Mouse (Mus musculus) lung, embryonic 16.5 days (tissue): Measurements from ENCODE around the gene Znrf1. TPM values are rescaled to one million over a fixed set of nuclear protein-coding genes. Genes with fewer than 3 reads are reported as not detected.

Experiments
- ATAC-seq: fragments of 200-750 bp; cut with Nextera tagmentation; 2 replicates; pipeline ENCODE4 v1.8.0; 2017; ENCODE audit warnings: low read depth, mild to moderate bottlenecking, moderate library complexity
- H3K27ac ChIP-seq: fragments of 300-500 bp; sonication (generic); 2 replicates; pipeline ENCODE4 v1.5.1; 2014; ENCODE audit warnings: mild to moderate bottlenecking, control low read depth, low read length
- H3K27me3 ChIP-seq: fragments of 300-500 bp; sonication (generic); 2 replicates; pipeline ENCODE4 v1.6.1; 2014; ENCODE audit warnings: low read depth, low read length, mixed read lengths; ENCODE audit not compliant: control insufficient read depth, insufficient read depth
- H3K36me3 ChIP-seq: fragments of 300-500 bp; sonication (generic); 2 replicates; pipeline ENCODE4 v1.6.1; 2014; ENCODE audit warnings: low read length; ENCODE audit not compliant: control insufficient read depth, insufficient read depth
- H3K4me1 ChIP-seq: fragments of 300-500 bp; sonication (generic); replicated peaks from 2 replicates; pipeline ENCODE4 v1.6.1; 2014; ENCODE audit warnings: low read length, mixed read lengths; ENCODE audit not compliant: control insufficient read depth, insufficient read depth
- H3K4me2 ChIP-seq: fragments of 300-500 bp; sonication (generic); 2 replicates; pipeline ENCODE4 v1.6.1; 2014; ENCODE audit warnings: low read depth, low read length, control low read depth
- H3K4me3 ChIP-seq: fragments of 300-500 bp; sonication (generic); 2 replicates; pipeline ENCODE4 v1.5.1; 2014; ENCODE audit warnings: mild to moderate bottlenecking, low read length, control low read depth
- H3K9ac ChIP-seq: fragments of 300-500 bp; sonication (generic); 2 replicates; pipeline ENCODE4 v1.6.1; 2014; ENCODE audit warnings: low read length, control low read depth
- H3K9me3 ChIP-seq: fragments of 300-500 bp; sonication (generic); 2 replicates; pipeline ENCODE4 v1.6.1; 2016; ENCODE audit warnings: low read length; ENCODE audit not compliant: control insufficient read depth
- WGBS: fragments of 180-500 bp; shearing (Covaris S2); extraction: QIAGEN DNeasy Blood & Tissue Kit; methylation state at CpG from one replicate; pipeline ENCODE4 v1.1.7; 2014; 5-methylcytosine and 5-hydroxymethylcytosine counted together
- polyA plus RNA-seq: library from polyadenylated mRNA; unstranded; fragments of >200 nt; fragmentation: Nextera tagmentation; extraction: Ambion mirVana; gene quantifications from 2 replicates; pipeline ENCODE4 v1.2.1, GENCODE M21; 2015

Znrf1 gene
- polyA plus RNA-seq, 1 experiment from 2014 or later, result 18.3 TPM

GRCm38 (mm10) chr8:111571661-111572060, 35.8 kb downstream of the Znrf1 start:
- no peaks in the 10 kb centered on the region for H3K27me3 ChIP-seq
- no peak overlapping the region for H3K27ac ChIP-seq
- no peaks in the 10 kb centered on the region for H3K9me3 ChIP-seq
- 88% methylated on average over 10 of the region's 10 CpGs for WGBS
- ATAC-seq, result no peak
- H3K9ac ChIP-seq, result no peak overlapping the region
- H3K4me1 ChIP-seq, result peaks cover 5% of the 10 kb centered on the region
- no peak overlapping the region for H3K4me3 ChIP-seq
- H3K4me2 ChIP-seq, result no peak overlapping the region
- no peaks in the 10 kb centered on the region for H3K36me3 ChIP-seq

GRCm38 (mm10) chr8:111572431-111572830, 36.5 kb downstream of the Znrf1 start:
- H3K4me3 ChIP-seq, result no peak overlapping the region
- H3K9me3 ChIP-seq, result no peaks in the 10 kb centered on the region
- WGBS, result 69% methylated on average over 2 of the region's 2 CpGs
- no peak overlapping the region for H3K9ac ChIP-seq
- H3K27me3 ChIP-seq, result no peaks in the 10 kb centered on the region
- ATAC-seq, result no peak
- no peak overlapping the region for H3K27ac ChIP-seq
- H3K36me3 ChIP-seq, result no peaks in the 10 kb centered on the region
- peaks cover 5% of the 10 kb centered on the region for H3K4me1 ChIP-seq
- H3K4me2 ChIP-seq, result no peak overlapping the region

- WGBS, result 40% methylated on average over 8 of the region's 8 CpGs
- H3K4me2 ChIP-seq, result no peak overlapping the region
- no peaks in the 10 kb centered on the region for H3K9me3 ChIP-seq
- H3K27ac ChIP-seq, result no peak overlapping the region
- no peaks in the 10 kb centered on the region for H3K27me3 ChIP-seq
- H3K9ac ChIP-seq, result no peak overlapping the region
- no peak overlapping the region for H3K4me3 ChIP-seq
- ATAC-seq, result no peak
- no peaks in the 10 kb centered on the region for H3K36me3 ChIP-seq
- H3K4me1 ChIP-seq, result peaks cover 2% of the 10 kb centered on the region
These were observed 37.7 kb downstream of the Znrf1 start for GRCm38 (mm10) chr8:111573583-111573982.

- WGBS, result 68% methylated on average over 2 of the region's 2 CpGs
- no peak for ATAC-seq
- H3K9me3 ChIP-seq, result no peaks in the 10 kb centered on the region
- no peak overlapping the region for H3K4me2 ChIP-seq
- no peaks in the 10 kb centered on the region for H3K27me3 ChIP-seq
- H3K4me1 ChIP-seq, result peaks cover 2% of the 10 kb centered on the region
- H3K36me3 ChIP-seq, result no peaks in the 10 kb centered on the region
- H3K27ac ChIP-seq, result no peak overlapping the region
- no peak overlapping the region for H3K9ac ChIP-seq
- no peak overlapping the region for H3K4me3 ChIP-seq
These were observed 38.1 kb downstream of the Znrf1 start for GRCm38 (mm10) chr8:111574016-111574415.

GRCm38 (mm10) chr8:111575492-111575891, 39.6 kb downstream of the Znrf1 start:
- Histone ChIP-seq H3K4me3 (no peak overlapping the region), H3K27ac (no peak overlapping the region), H3K9ac (no peak overlapping the region), H3K36me3 (no peaks in the 10 kb centered on the region), H3K4me2 (no peak overlapping the region), H3K27me3 (no peaks in the 10 kb centered on the region), H3K4me1 (peaks cover 2% of the 10 kb centered on the region), H3K9me3 (no peaks in the 10 kb centered on the region)
- no peak for ATAC-seq
- 91% methylated on average over 4 of the region's 4 CpGs for WGBS

GRCm38 (mm10) chr8:111576501-111576900, 40.6 kb downstream of the Znrf1 start:
- no peak overlapping the region for H3K4me2 ChIP-seq
- H3K4me1 ChIP-seq, result peaks cover 2% of the 10 kb centered on the region
- no peak overlapping the region for H3K9ac ChIP-seq
- ATAC-seq, result no peak
- H3K27ac ChIP-seq, result no peak overlapping the region
- no peaks in the 10 kb centered on the region for H3K36me3 ChIP-seq
- H3K4me3 ChIP-seq, result no peak overlapping the region
- no peaks in the 10 kb centered on the region for H3K27me3 ChIP-seq
- H3K9me3 ChIP-seq, result no peaks in the 10 kb centered on the region

GRCm38 (mm10) chr8:111577880-111578533, 42.1 kb downstream of the Znrf1 start:
- Histone ChIP-seq H3K4me3 (no peak overlapping the region), H3K36me3 (no peaks in the 10 kb centered on the region), H3K4me2 (no peak overlapping the region), H3K27ac (no peak overlapping the region), H3K4me1 (peaks cover 2% of the 10 kb centered on the region), H3K9ac (no peak overlapping the region), H3K9me3 (no peaks in the 10 kb centered on the region), H3K27me3 (no peaks in the 10 kb centered on the region)
- WGBS, result 75% methylated on average over 9 of the region's 9 CpGs
- ATAC-seq, result no peak

GRCm38 (mm10) chr8:111579318-111579717, 43.4 kb downstream of the Znrf1 start:
- Histone ChIP-seq H3K27ac (no peak overlapping the region), H3K4me2 (no peak overlapping the region), H3K27me3 (no peaks in the 10 kb centered on the region), H3K4me1 (peaks cover 2% of the 10 kb centered on the region), H3K4me3 (no peak overlapping the region), H3K9ac (no peak overlapping the region), H3K36me3 (no peaks in the 10 kb centered on the region), H3K9me3 (no peaks in the 10 kb centered on the region)
- ATAC-seq, result no peak
- WGBS, result 97% methylated on average over 1 of the region's 1 CpGs

GRCm38 (mm10) chr8:111580306-111580705, 44.4 kb downstream of the Znrf1 start:
- H3K9me3 ChIP-seq, result no peaks in the 10 kb centered on the region
- no peaks in the 10 kb centered on the region for H3K36me3 ChIP-seq
- no peak overlapping the region for H3K9ac ChIP-seq
- 82% methylated on average over 3 of the region's 3 CpGs for WGBS
- H3K27me3 ChIP-seq, result no peaks in the 10 kb centered on the region
- no peak overlapping the region for H3K4me3 ChIP-seq
- H3K4me1 ChIP-seq, result peaks cover 2% of the 10 kb centered on the region
- H3K27ac ChIP-seq, result no peak overlapping the region
- no peak overlapping the region for H3K4me2 ChIP-seq
- ATAC-seq, result no peak

- no peak overlapping the region for H3K4me2 ChIP-seq
- no peaks in the 10 kb centered on the region for H3K27me3 ChIP-seq
- H3K36me3 ChIP-seq, result no peaks in the 10 kb centered on the region
- ATAC-seq, result no peak
- WGBS, result 64% methylated on average over 3 of the region's 3 CpGs
- H3K4me3 ChIP-seq, result no peak overlapping the region
- no peak overlapping the region; the same call in 1 of the 2 replicates for H3K27ac ChIP-seq
- no peak overlapping the region for H3K9ac ChIP-seq
- H3K9me3 ChIP-seq, result no peaks in the 10 kb centered on the region
- H3K4me1 ChIP-seq, result no peaks in the 10 kb centered on the region
These were observed 46.5 kb downstream of the Znrf1 start for GRCm38 (mm10) chr8:111582386-111582785.
